Mouse (Mus musculus): ENCODE results near the gene Atp8b3.

GRCm38 (mm10) chr10:80548428-80549006, 9.6 kb upstream of the Atp8b3 start:
- peak; percentile 85 for TF ChIP-seq CTCF (IDR thresholded peaks at IDR 0.05; ENCODE audit: low read depth, low read length)
- no peak for TF ChIP-seq POLR2A (IDR thresholded peaks at IDR 0.05; ENCODE audit: borderline replicate concordance, low read depth, low read length)
